Mouse (Mus musculus): ENCODE measurements at regions not wholly inside any gene's neighbourhood (a gene's known extent, or its start where the extent isn't known, plus 50 kb on each side); places are given as distances from the start of the nearest gene placed in this dataset.

DNA sequence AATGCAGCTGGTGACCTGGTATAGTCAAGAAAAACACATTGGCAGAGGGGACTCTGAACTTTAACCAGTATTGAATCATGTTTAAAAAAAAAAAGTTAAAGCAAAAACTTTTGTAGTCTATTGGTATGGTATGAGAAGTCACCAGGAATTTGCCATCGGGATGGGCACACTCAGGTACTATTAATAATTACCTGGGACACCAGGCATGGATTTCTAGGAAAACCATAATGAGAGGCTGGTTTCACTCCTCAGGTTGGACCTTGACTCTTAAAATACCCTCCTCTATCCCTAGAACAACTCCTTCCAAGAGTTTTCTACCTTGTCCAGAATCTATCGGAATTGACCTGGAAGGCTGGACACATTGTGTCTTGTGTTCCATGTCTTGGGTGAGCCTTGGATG is 155.5 kb upstream of the Foxq1 start:
- H3K9ac ChIP-seq (ENCODE audit: low read depth, low read length), result no peak overlapping the region
- H3K9me3 ChIP-seq (ENCODE audit: control insufficient read depth), result no peaks in the 10 kb centered on the region
- H3K4me1 ChIP-seq (replicated peaks; ENCODE audit: control insufficient read depth, insufficient read depth, low read length), result no peaks in the 10 kb centered on the region
- no peak overlapping the region for H3K4me2 ChIP-seq (replicated peaks; ENCODE audit: low read depth)
- no peak overlapping the region for H3K4me3 ChIP-seq (ENCODE audit: low read depth, low read length)
- WGBS, result 73% methylated on average over 2 of the region's 2 CpGs
- no peak for TF ChIP-seq CTCF (IDR thresholded peaks at IDR 0.05; ENCODE audit: low read depth)
- no peaks in the 10 kb centered on the region for H3K27me3 ChIP-seq (replicated peaks; ENCODE audit: control insufficient read depth, insufficient read depth, low read length)
- H3K27ac ChIP-seq (ENCODE audit: low read depth, low read length), result no peak overlapping the region
- ATAC-seq, result no peak
- H3K36me3 ChIP-seq (ENCODE audit: control insufficient read depth, insufficient read depth), result no peaks in the 10 kb centered on the region

DNA sequence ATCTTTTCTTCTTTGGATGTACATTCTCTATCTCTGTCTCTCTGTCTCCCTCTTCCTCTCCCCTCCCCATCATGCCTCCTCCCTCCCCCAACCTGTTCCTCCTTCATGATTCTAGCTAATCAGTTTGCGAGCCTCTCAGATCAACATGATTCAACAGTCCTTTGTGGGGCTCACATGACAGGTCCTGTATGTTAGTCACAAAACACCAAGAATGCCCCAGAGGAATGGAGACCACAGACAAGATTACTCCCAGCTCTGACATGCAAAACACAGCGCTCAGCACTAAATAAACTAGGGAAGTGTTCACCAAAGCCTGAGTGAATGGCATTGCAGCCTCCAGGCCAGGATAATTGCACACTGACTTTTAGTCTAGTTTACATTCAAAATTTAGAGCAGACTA is 150.6 kb upstream of the Foxq1 start:
- no peak overlapping the region for H3K27ac ChIP-seq (ENCODE audit: low read depth, low read length)
- no peak for TF ChIP-seq CTCF (IDR thresholded peaks at IDR 0.05; ENCODE audit: low read depth)
- no peaks in the 10 kb centered on the region for H3K36me3 ChIP-seq (ENCODE audit: control insufficient read depth, insufficient read depth)
- H3K9ac ChIP-seq (ENCODE audit: low read depth, low read length), result no peak overlapping the region
- no peaks in the 10 kb centered on the region for H3K4me1 ChIP-seq (replicated peaks; ENCODE audit: control insufficient read depth, insufficient read depth, low read length)
- no peak for ATAC-seq
- no peak overlapping the region for H3K4me2 ChIP-seq (replicated peaks; ENCODE audit: low read depth)
- H3K4me3 ChIP-seq (ENCODE audit: low read depth, low read length), result no peak overlapping the region
- WGBS, result 90% methylated on average over 2 of the region's 2 CpGs
- no peaks in the 10 kb centered on the region for H3K9me3 ChIP-seq (ENCODE audit: control insufficient read depth)
- H3K27me3 ChIP-seq (replicated peaks; ENCODE audit: control insufficient read depth, insufficient read depth, low read length), result no peaks in the 10 kb centered on the region

DNA sequence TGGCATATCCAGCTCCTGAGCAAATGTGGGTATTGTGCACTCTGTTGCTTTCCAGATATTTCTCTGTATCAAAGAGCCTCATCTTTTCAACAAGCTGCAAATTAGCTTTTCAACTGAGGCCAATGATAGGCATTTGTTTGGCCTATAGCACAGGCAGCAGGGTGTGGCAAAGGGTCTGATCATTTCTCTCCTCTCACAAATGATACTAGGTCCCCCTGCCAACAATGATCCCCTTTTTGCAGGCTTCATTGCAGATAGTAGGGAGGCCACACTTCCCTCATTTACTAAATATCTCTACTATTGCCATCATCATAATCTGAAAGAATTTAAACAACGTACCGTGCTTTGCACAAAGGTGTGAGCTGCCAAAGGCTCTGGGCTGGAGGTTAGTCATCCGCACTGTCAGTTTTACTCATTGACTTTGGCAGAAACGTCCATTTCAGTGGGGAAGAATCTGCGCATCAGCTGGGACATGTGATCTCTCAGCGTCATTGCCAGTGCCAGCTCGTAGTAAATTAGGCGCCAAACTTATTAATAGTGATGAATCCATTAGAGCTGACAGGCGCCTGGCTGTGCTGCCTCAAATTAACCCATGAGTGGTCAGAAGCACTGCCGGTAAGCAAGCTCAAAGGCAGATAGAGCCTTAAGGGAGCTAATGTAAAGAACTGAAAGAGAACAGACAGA is 147.4 kb upstream of the Foxq1 start:
- H3K9me3 ChIP-seq (ENCODE audit: control insufficient read depth), result no peaks in the 10 kb centered on the region
- no peak overlapping the region for H3K27ac ChIP-seq (ENCODE audit: low read depth, low read length)
- no peaks in the 10 kb centered on the region for H3K36me3 ChIP-seq (ENCODE audit: control insufficient read depth, insufficient read depth)
- no peak for TF ChIP-seq CTCF (IDR thresholded peaks at IDR 0.05; ENCODE audit: low read depth)
- no peaks in the 10 kb centered on the region for H3K4me1 ChIP-seq (replicated peaks; ENCODE audit: control insufficient read depth, insufficient read depth, low read length)
- H3K4me3 ChIP-seq (ENCODE audit: low read depth, low read length), result no peak overlapping the region
- ATAC-seq, result no peak
- 63% methylated on average over 10 of the region's 10 CpGs for WGBS
- H3K27me3 ChIP-seq (replicated peaks; ENCODE audit: control insufficient read depth, insufficient read depth, low read length), result no peaks in the 10 kb centered on the region
- H3K4me2 ChIP-seq (replicated peaks; ENCODE audit: low read depth), result no peak overlapping the region
- H3K9ac ChIP-seq (ENCODE audit: low read depth, low read length), result no peak overlapping the region

DNA sequence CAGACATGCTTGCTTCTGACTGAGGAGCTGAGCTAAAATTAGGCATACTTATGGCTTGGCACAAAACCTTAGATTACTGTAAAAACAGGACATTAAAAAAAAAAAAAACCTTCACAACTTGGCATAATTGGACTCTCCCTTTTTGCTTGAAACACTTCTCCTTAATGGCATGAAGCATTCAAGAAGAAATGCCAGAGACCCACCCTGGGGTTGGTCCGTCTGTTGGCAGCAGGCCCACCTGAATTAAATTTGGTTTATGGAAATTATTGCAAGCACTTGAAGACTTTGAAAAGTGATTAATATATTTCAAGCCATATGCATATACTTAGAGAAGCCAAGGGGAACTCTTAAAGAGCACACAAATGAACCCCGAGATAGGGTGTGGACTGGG is 146.8 kb upstream of the Foxq1 start:
- no peak for ATAC-seq
- H3K27ac ChIP-seq (ENCODE audit: low read depth, low read length), result no peak overlapping the region
- H3K9me3 ChIP-seq (ENCODE audit: control insufficient read depth), result no peaks in the 10 kb centered on the region
- H3K4me2 ChIP-seq (replicated peaks; ENCODE audit: low read depth), result no peak overlapping the region
- H3K4me3 ChIP-seq (ENCODE audit: low read depth, low read length), result no peak overlapping the region
- no peaks in the 10 kb centered on the region for H3K4me1 ChIP-seq (replicated peaks; ENCODE audit: control insufficient read depth, insufficient read depth, low read length)
- H3K27me3 ChIP-seq (replicated peaks; ENCODE audit: control insufficient read depth, insufficient read depth, low read length), result no peaks in the 10 kb centered on the region
- no peak for TF ChIP-seq CTCF (IDR thresholded peaks at IDR 0.05; ENCODE audit: low read depth)
- no peak overlapping the region for H3K9ac ChIP-seq (ENCODE audit: low read depth, low read length)
- WGBS, result 66% methylated on average over 2 of the region's 2 CpGs
- H3K36me3 ChIP-seq (ENCODE audit: control insufficient read depth, insufficient read depth), result no peaks in the 10 kb centered on the region

DNA sequence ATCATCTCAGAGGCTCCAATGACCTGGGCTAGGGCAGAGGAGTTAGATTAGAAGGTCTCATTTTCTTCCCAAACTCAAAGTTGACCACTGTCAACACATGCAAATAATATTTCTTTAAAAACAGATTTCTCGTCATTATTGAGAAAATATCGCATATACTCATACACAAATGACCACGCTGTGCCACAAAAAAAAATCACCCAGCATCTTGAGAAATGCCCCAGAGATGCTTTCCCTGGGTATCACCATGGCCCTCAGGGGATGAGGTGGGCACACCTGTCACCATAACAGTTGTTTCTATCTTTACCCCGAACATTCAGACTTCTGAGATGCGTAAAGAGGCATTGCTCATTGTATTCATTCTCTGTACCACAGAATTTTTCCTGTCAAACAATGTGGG is 134.4 kb upstream of the Foxq1 start:
- Histone ChIP-seq H3K27me3 (replicated peaks; ENCODE audit: control insufficient read depth, insufficient read depth, low read length) (no peaks in the 10 kb centered on the region), H3K9me3 (ENCODE audit: control insufficient read depth) (no peaks in the 10 kb centered on the region), H3K9ac (ENCODE audit: low read depth, low read length) (no peak overlapping the region), H3K4me2 (replicated peaks; ENCODE audit: low read depth) (no peak overlapping the region), H3K36me3 (ENCODE audit: control insufficient read depth, insufficient read depth) (no peaks in the 10 kb centered on the region), H3K27ac (ENCODE audit: low read depth, low read length) (no peak overlapping the region), H3K4me3 (ENCODE audit: low read depth, low read length) (no peak overlapping the region), H3K4me1 (replicated peaks; ENCODE audit: control insufficient read depth, insufficient read depth, low read length) (no peaks in the 10 kb centered on the region; the same call in none of the 2 replicates)
- 95% methylated on average over 5 of the region's 5 CpGs for WGBS
- no peak for ATAC-seq
- no peak for TF ChIP-seq CTCF (IDR thresholded peaks at IDR 0.05; ENCODE audit: low read depth)

DNA sequence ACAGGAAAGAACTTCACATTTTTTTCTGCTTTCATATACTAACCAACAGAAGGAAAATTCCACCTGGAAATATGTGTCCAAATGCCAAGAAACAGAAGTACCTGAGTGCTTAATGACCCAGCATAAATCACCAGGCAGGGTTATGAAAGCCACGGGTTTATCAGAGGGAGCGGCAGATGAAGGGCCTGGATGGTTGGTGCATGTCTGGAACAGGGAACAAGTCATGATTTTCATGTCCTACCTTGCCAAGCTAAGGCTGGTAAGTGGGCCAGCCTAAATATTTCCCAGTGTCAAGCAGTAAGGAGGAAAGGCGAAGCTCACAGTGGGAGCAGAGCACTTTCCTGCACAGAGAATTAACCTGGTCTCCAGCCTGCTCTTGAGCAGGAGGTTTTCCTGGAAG is 132.3 kb upstream of the Foxq1 start:
- H3K4me2 ChIP-seq (replicated peaks; ENCODE audit: low read depth), result no peak overlapping the region
- no peaks in the 10 kb centered on the region; the same call in none of the 2 replicates for H3K4me1 ChIP-seq (replicated peaks; ENCODE audit: control insufficient read depth, insufficient read depth, low read length)
- no peaks in the 10 kb centered on the region for H3K9me3 ChIP-seq (ENCODE audit: control insufficient read depth)
- no peaks in the 10 kb centered on the region for H3K27me3 ChIP-seq (replicated peaks; ENCODE audit: control insufficient read depth, insufficient read depth, low read length)
- peak; percentile 66; the same call in 1 of the 2 replicates for ATAC-seq
- H3K36me3 ChIP-seq (ENCODE audit: control insufficient read depth, insufficient read depth), result no peaks in the 10 kb centered on the region
- no peak overlapping the region for H3K27ac ChIP-seq (ENCODE audit: low read depth, low read length)
- TF ChIP-seq CTCF (IDR thresholded peaks at IDR 0.05; ENCODE audit: low read depth), result no peak
- H3K9ac ChIP-seq (ENCODE audit: low read depth, low read length), result no peak overlapping the region
- 41% methylated on average over 3 of the region's 3 CpGs for WGBS
- H3K4me3 ChIP-seq (ENCODE audit: low read depth, low read length), result no peak overlapping the region

Measured in intestine, postnatal 0 days (tissue).